Mouse (Mus musculus): ENCODE results near the gene Gm2696. TPM values are rescaled to one million over a fixed set of nuclear protein-coding genes. Genes with fewer than 3 reads are reported as not detected.

Gm2696 gene
- polyA plus RNA-seq, 1 experiment from 2014 or later: not detected

DNA sequence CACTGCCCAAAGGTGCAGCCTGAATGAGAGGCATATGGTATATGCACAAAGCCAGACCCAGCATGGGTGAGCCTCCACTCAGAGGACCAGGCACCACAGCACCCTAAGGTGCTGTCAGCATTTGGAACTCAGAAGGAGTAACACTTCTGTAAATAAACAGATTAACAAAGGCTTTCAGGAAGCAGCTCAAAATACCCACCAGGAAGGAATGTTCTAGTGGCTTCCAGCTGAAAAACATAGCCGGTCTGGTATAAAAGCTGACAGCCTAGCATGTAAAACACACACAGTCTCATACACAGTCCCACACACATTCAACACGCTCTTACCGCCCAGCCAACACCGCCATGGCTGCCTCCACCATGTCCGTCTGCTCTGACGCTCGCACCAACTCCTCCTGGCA lies 47.2 kb downstream of the Gm2696 start, which contains the start of gene Gm3285:
TSS of gene Gm3285 (plus strand) at position 301 of the 400 bp plus-strand sequence.
- Histone ChIP-seq H3K27ac (no peak within 1 kb of the TSS), H3K9me3 (peaks cover 5% of the 10 kb centered on the region; the same call in 1 of the 2 replicates), H3K9ac (no peak within 1 kb of the TSS), H3K4me1 (peaks cover 6% of the 10 kb centered on the region; the same call in 1 of the 2 replicates), H3K36me3 (no peaks in the 10 kb centered on the region), H3K4me3 (no peak within 1 kb of the TSS), H3K4me2 (replicated peaks) (no peak within 1 kb of the TSS), H3K27me3 (replicated peaks) (no peaks in the 10 kb centered on the region)
- ATAC-seq (ENCODE audit: low FRiP score, low read depth): no peak
- 57% methylated on average over 7 of the region's 7 CpGs for WGBS

DNA sequence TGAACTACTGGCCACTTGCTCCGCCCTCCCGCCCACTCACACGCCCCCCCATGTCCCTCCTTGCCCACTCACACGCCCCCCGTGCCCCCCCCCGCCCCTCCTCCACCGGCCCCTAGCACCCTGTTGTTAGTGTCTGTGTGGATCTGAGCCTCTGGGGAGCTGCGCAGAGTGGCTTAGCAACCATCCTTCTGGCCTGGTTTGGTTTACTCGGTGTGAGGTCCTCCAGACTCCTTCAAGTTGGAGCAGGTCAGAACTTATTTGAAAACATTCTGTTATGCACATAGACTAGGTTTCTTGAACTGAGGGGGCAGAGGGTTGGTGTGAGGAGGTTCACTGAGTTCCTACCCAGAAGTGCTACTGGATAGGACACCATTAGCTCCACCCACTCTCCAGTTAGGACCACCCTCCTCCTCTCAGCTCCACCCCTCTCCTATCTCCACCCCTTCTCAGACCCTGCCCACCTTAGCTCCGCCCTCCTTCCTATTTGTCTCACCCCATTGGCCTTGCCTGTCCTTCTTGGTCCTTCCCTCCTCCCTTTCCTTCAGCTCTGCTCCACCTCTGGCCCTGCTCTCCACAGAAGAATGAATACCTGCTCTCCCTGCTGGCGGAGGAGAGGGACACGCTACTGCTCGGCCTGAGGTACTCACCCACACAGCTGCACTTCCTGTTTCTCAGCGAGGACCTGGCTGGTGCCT lies 49.7 kb downstream of the Gm2696 start:
- Histone ChIP-seq H3K4me2 (replicated peaks) (peak overlapping the region; percentile 50), H3K4me3 (0 out of 2 replicates have a peak overlapping the region, but pooled peaks have one; percentile 15), H3K4me1 (peaks cover 6% of the 10 kb centered on the region; the same call in 1 of the 2 replicates), H3K36me3 (no peaks in the 10 kb centered on the region), H3K27ac (no peak overlapping the region), H3K27me3 (replicated peaks) (no peaks in the 10 kb centered on the region), H3K9me3 (no peaks in the 10 kb centered on the region), H3K9ac (no peak overlapping the region)
- WGBS: 40% methylated on average over 14 of the region's 14 CpGs
- ATAC-seq (ENCODE audit: low FRiP score, low read depth): peak; percentile 56; the same call in 1 of the 2 replicates

DNA sequence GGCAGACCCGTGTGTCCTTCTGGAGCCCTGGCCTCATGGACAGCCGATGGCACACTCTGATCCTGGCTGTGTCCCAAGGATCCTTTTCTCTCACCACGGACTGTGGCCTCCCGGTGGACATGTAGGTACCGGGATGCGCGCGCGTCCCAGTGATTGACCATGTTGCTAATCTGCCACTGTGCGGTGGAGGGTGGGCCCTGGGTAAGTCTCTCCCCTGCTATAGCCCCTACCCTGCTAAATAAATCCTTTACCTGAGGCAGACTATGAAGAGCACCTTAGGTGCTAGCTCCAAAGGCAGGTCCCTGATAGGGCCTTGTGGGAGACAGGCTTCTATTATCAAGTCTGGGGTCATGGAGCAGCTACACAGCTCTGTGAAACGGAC lies 50.3 kb downstream of the Gm2696 start:
- Histone ChIP-seq H3K36me3 (no peaks in the 10 kb centered on the region), H3K9ac (no peak overlapping the region), H3K27me3 (replicated peaks) (no peaks in the 10 kb centered on the region), H3K4me3 (0 out of 2 replicates have a peak overlapping the region, but pooled peaks have one; percentile 15), H3K9me3 (no peaks in the 10 kb centered on the region), H3K4me2 (replicated peaks) (peak overlapping the region; percentile 50), H3K4me1 (peaks cover 6% of the 10 kb centered on the region; the same call in 1 of the 2 replicates), H3K27ac (no peak overlapping the region)
- 37% methylated on average over 11 of the region's 11 CpGs for WGBS
- peak; percentile 56 for ATAC-seq (ENCODE audit: low FRiP score, low read depth)

GRCm38 (mm10) chr10:77867546-77867945 lies 53.1 kb downstream of the Gm2696 start:
- Histone ChIP-seq H3K4me1 (peaks cover 6% of the 10 kb centered on the region; the same call in 1 of the 2 replicates), H3K4me2 (replicated peaks) (no peak overlapping the region), H3K9me3 (no peaks in the 10 kb centered on the region), H3K4me3 (no peak overlapping the region), H3K9ac (no peak overlapping the region), H3K36me3 (no peaks in the 10 kb centered on the region), H3K27me3 (replicated peaks) (no peaks in the 10 kb centered on the region), H3K27ac (no peak overlapping the region)
- 26% methylated on average over 1 of the region's 1 CpGs for WGBS
- ATAC-seq (ENCODE audit: low FRiP score, low read depth): no peak

DNA sequence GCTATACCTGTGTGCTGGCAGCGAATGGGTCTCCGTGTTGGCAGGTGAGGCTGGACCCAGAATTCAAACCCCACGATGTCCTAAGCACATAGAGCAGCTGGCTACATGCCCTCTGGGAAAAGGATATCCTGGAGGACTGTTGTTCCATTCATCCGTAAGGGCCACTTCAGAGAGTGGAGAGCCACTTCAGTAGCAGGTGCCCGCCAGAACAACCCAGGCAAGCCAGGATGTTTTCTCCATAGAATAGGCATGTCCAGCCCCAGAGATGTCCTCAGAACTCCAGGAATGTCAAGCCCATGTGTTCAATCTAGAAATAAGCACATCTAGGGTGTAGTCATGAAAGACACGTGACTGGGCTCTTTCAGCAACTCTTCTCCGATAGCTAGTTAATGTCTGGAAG lies 55.2 kb downstream of the Gm2696 start:
- peaks cover 3% of the 10 kb centered on the region; the same call in 1 of the 2 replicates for H3K4me1 ChIP-seq
- ATAC-seq (ENCODE audit: low FRiP score, low read depth): no peak
- no peaks in the 10 kb centered on the region for H3K9me3 ChIP-seq
- H3K36me3 ChIP-seq: no peaks in the 10 kb centered on the region
- H3K9ac ChIP-seq: no peak overlapping the region
- H3K4me2 ChIP-seq (replicated peaks): no peak overlapping the region
- H3K4me3 ChIP-seq: no peak overlapping the region
- no peaks in the 10 kb centered on the region for H3K27me3 ChIP-seq (replicated peaks)
- no peak overlapping the region for H3K27ac ChIP-seq
- WGBS: 90% methylated on average over 7 of the region's 7 CpGs

GRCm38 (mm10) chr10:77878985-77879384 lies 64.5 kb downstream of the Gm2696 start:
- H3K4me3 ChIP-seq: no peak overlapping the region
- H3K36me3 ChIP-seq: no peaks in the 10 kb centered on the region
- 69% methylated on average over 6 of the region's 6 CpGs for WGBS
- H3K27ac ChIP-seq: no peak overlapping the region
- no peak overlapping the region for H3K4me2 ChIP-seq (replicated peaks)
- ATAC-seq (ENCODE audit: low FRiP score, low read depth): no peak
- no peaks in the 10 kb centered on the region for H3K9me3 ChIP-seq
- no peaks in the 10 kb centered on the region for H3K27me3 ChIP-seq (replicated peaks)
- H3K9ac ChIP-seq: no peak overlapping the region
- no peaks in the 10 kb centered on the region for H3K4me1 ChIP-seq

- Histone ChIP-seq H3K36me3 (no peaks in the 10 kb centered on the region), H3K27me3 (replicated peaks) (no peaks in the 10 kb centered on the region), H3K9ac (no peak overlapping the region), H3K4me2 (replicated peaks) (no peak overlapping the region), H3K4me3 (no peak overlapping the region), H3K9me3 (no peaks in the 10 kb centered on the region), H3K4me1 (no peaks in the 10 kb centered on the region), H3K27ac (no peak overlapping the region)
- ATAC-seq (ENCODE audit: low FRiP score, low read depth): no peak
- WGBS: 82% methylated on average over 3 of the region's 3 CpGs
These were observed 65.8 kb downstream of the Gm2696 start for GRCm38 (mm10) chr10:77880305-77880704.

DNA sequence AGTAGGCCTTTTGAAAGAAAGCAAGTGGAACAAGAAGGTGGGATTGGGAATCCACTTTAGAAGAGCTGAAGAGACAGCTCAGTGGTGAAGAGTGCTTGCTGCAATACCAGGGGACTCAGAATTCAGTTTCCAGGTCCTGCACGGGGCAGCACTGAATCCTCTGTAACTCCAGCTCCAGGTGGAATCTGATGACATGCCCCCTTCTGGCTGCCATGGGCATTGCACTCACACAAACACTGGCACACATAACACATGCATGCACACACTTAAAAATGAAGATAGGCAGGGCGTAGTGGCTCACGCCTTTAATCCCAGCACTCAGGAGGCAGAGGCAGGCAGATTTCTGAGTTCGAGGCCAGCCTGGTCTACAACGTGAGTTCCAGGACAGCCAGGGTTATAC lies 68.1 kb downstream of the Gm2696 start:
- no peaks in the 10 kb centered on the region for H3K4me1 ChIP-seq
- no peak for ATAC-seq (ENCODE audit: low FRiP score, low read depth)
- H3K9me3 ChIP-seq: no peaks in the 10 kb centered on the region
- H3K4me3 ChIP-seq: no peak overlapping the region
- no peaks in the 10 kb centered on the region for H3K27me3 ChIP-seq (replicated peaks)
- no peak overlapping the region for H3K4me2 ChIP-seq (replicated peaks)
- H3K36me3 ChIP-seq: no peaks in the 10 kb centered on the region
- WGBS: 88% methylated on average over 5 of the region's 5 CpGs
- no peak overlapping the region for H3K27ac ChIP-seq
- no peak overlapping the region for H3K9ac ChIP-seq

Other genes starting within 250 kb of the Gm2696 start
- gene Pttg1ip, start 233.0 kb upstream of the Gm2696 start, polyA plus RNA-seq (2016; fragmentation: Nextera tagmentation; extraction: Ambion mirVana): 67.8 and 71.1 TPM in 2 replicates
- 288 and 299 TPM in 2 replicates for gene Sumo3, start 208.6 kb upstream of the Gm2696 start, polyA plus RNA-seq (2016; fragmentation: Nextera tagmentation; extraction: Ambion mirVana)
- gene Gm49325, start 208.5 kb upstream of the Gm2696 start, polyA plus RNA-seq (2016; fragmentation: Nextera tagmentation; extraction: Ambion mirVana): 7.6 and 11.0 TPM in 2 replicates
- 90.9 and 93.7 TPM in 2 replicates for gene Ube2g2, start 192.4 kb upstream of the Gm2696 start, polyA plus RNA-seq (2016; fragmentation: Nextera tagmentation; extraction: Ambion mirVana)
- gene Tspear, start 128.1 kb upstream of the Gm2696 start, polyA plus RNA-seq (2016; fragmentation: Nextera tagmentation; extraction: Ambion mirVana): 0.98 and 1.2 TPM in 2 replicates
- not detected in 2 replicates for gene Gm19402, start 123.9 kb upstream of the Gm2696 start, polyA plus RNA-seq (2016; fragmentation: Nextera tagmentation; extraction: Ambion mirVana)
- not detected in 2 replicates for gene Gm9508, start 117.4 kb upstream of the Gm2696 start, polyA plus RNA-seq (2016; fragmentation: Nextera tagmentation; extraction: Ambion mirVana)
- gene Gm10272, start 108.1 kb upstream of the Gm2696 start, polyA plus RNA-seq (2016; fragmentation: Nextera tagmentation; extraction: Ambion mirVana): not detected in 2 replicates
- not detected in 2 replicates for gene Gm10024, start 103.2 kb upstream of the Gm2696 start, polyA plus RNA-seq (2016; fragmentation: Nextera tagmentation; extraction: Ambion mirVana)
- not detected in 2 replicates for gene Gm10142, start 98.9 kb upstream of the Gm2696 start, polyA plus RNA-seq (2016; fragmentation: Nextera tagmentation; extraction: Ambion mirVana)
- gene Krtap12-1, start 94.1 kb upstream of the Gm2696 start, polyA plus RNA-seq (2016; fragmentation: Nextera tagmentation; extraction: Ambion mirVana): not detected in 2 replicates
- not detected in 2 replicates for gene Gm10100, start 88.2 kb upstream of the Gm2696 start, polyA plus RNA-seq (2016; fragmentation: Nextera tagmentation; extraction: Ambion mirVana)
- not detected in 2 replicates for gene Gm18596, start 72.0 kb upstream of the Gm2696 start, polyA plus RNA-seq (2016; fragmentation: Nextera tagmentation; extraction: Ambion mirVana)
- gene Gm9736, start 63.3 kb upstream of the Gm2696 start, polyA plus RNA-seq (2016; fragmentation: Nextera tagmentation; extraction: Ambion mirVana): not detected in 2 replicates
- not detected in 2 replicates for gene Gm3233, start 55.0 kb upstream of the Gm2696 start, polyA plus RNA-seq (2016; fragmentation: Nextera tagmentation; extraction: Ambion mirVana)
- not detected in 2 replicates for gene Gm3238, start 43.4 kb upstream of the Gm2696 start, polyA plus RNA-seq (2016; fragmentation: Nextera tagmentation; extraction: Ambion mirVana)
- not detected in 2 replicates for gene Gm7138, start 37.7 kb upstream of the Gm2696 start, polyA plus RNA-seq (2016; fragmentation: Nextera tagmentation; extraction: Ambion mirVana)
- gene Gm3250, start 32.1 kb upstream of the Gm2696 start, polyA plus RNA-seq (2016; fragmentation: Nextera tagmentation; extraction: Ambion mirVana): not detected in 2 replicates
- not detected in 2 replicates for gene Gm7137, start 26.5 kb upstream of the Gm2696 start, polyA plus RNA-seq (2016; fragmentation: Nextera tagmentation; extraction: Ambion mirVana)
- not detected in 2 replicates for gene Gm9639, start 19.6 kb upstream of the Gm2696 start, polyA plus RNA-seq (2016; fragmentation: Nextera tagmentation; extraction: Ambion mirVana)
- not detected in 2 replicates for gene Gm19668, start 15.5 kb upstream of the Gm2696 start, polyA plus RNA-seq (2016; fragmentation: Nextera tagmentation; extraction: Ambion mirVana)
- not detected in 2 replicates for gene Gm9507, start 2.8 kb upstream of the Gm2696 start, polyA plus RNA-seq (2016; fragmentation: Nextera tagmentation; extraction: Ambion mirVana)
- not detected in 2 replicates for gene Krtap10-4, start 12.4 kb downstream of the Gm2696 start, polyA plus RNA-seq (2016; fragmentation: Nextera tagmentation; extraction: Ambion mirVana)
- gene Krtap10-10, start 21.3 kb downstream of the Gm2696 start, polyA plus RNA-seq (2016; fragmentation: Nextera tagmentation; extraction: Ambion mirVana): not detected in 2 replicates
- not detected in 2 replicates for gene Gm36176, start 32.1 kb downstream of the Gm2696 start, polyA plus RNA-seq (2016; fragmentation: Nextera tagmentation; extraction: Ambion mirVana)
- not detected in 2 replicates for gene Gm10318, start 38.2 kb downstream of the Gm2696 start, polyA plus RNA-seq (2016; fragmentation: Nextera tagmentation; extraction: Ambion mirVana)
- gene Gm3285, start 47.3 kb downstream of the Gm2696 start, polyA plus RNA-seq (2016; fragmentation: Nextera tagmentation; extraction: Ambion mirVana): not detected in 2 replicates
- 8.0 and 8.4 TPM in 2 replicates for gene Lrrc3, start 87.9 kb downstream of the Gm2696 start, polyA plus RNA-seq (2016; fragmentation: Nextera tagmentation; extraction: Ambion mirVana)
- 2.2 and 3.0 TPM in 2 replicates for gene Trpm2, start 155.9 kb downstream of the Gm2696 start, polyA plus RNA-seq (2016; fragmentation: Nextera tagmentation; extraction: Ambion mirVana)
- gene 1810043G02Rik, start 163.8 kb downstream of the Gm2696 start, polyA plus RNA-seq (2016; fragmentation: Nextera tagmentation; extraction: Ambion mirVana): 35.4 and 35.8 TPM in 2 replicates
- gene Pfkl, start 195.4 kb downstream of the Gm2696 start, polyA plus RNA-seq (2016; fragmentation: Nextera tagmentation; extraction: Ambion mirVana): 113 and 115 TPM in 2 replicates
- not detected in 2 replicates for gene Dnmt3l, start 227.3 kb downstream of the Gm2696 start, polyA plus RNA-seq (2016; fragmentation: Nextera tagmentation; extraction: Ambion mirVana)
- 0.17 and 0.22 TPM in 2 replicates for gene Aire, start 228.9 kb downstream of the Gm2696 start, polyA plus RNA-seq (2016; fragmentation: Nextera tagmentation; extraction: Ambion mirVana)